Mouse (Mus musculus) gonadal fat pad, adult 2 months (tissue): ENCODE measurements around the gene Tmed5. TPM values are rescaled to one million over a fixed set of nuclear protein-coding genes. Genes with fewer than 3 reads are reported as not detected.
A peak's percentile ranks its signal among the peaks of the same experiment; 100 is the strongest.
"Not testable (repeated sequence)": the region's sequence is repeated elsewhere in the genome, so short reads cannot be mapped to it uniquely, and the experiment has no call there.

Experiments used
- DNase-seq: peaks from one replicate; pipeline ENCODE4 v3.0.0-alpha.2; 2012; ENCODE audit warnings: low read depth
- polyA plus RNA-seq: library from polyadenylated mRNA; depleted of rRNA; stranded (reverse); fragments of >200 nt; gene quantifications from 2 replicates; pipeline ENCODE4 v1.2.3, GENCODE M21; 2012; rRNA removed

Tmed5 gene
- 84.7 and 95.3 TPM in 2 replicates for polyA plus RNA-seq

DNA sequence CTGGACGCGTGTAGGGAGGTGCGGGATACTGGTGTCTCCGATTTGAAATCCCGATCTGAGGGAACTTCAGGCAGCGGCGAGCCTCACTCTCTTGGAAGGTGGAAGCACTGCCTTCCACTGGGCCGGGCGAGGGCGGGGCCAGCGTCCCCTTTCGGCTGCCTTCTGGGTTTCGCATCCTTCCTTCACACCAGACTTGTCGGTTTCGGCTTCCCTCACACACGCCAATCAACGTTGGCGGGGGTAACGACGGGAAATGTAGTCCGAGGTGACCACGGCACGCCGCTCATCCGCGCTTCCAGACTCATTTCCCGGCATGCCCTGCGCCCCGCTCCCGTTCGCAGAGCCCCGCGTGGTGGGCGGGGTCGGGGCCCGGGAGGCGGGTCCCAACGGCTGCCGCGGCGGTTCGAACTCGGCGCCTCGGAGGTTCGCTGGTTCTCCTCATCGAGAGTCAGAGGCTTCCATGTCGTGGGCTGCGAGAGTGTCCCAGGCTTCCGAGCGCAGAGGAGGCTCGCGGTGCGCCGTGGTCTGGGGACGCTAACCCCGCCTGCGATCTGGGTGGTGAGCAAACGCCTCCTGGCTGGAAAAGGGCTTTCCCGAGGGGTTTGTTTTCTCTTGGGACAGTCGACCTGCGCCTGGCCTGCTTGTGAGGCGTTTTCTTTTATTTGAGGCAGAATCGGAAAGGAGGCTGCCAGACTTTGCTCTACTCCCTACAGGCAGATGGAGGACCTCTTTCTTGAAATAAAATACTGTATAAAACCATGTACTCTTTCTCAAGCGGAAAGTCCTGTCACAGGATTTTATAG is at the start of gene Tmed5, which contains the start of gene Ccdc18:
Gene Tmed5, minus strand, starts transcription at position 180 of the 803 bp plus-strand sequence.
Gene Ccdc18, plus strand, starts transcription at position 435 of the 803 bp plus-strand sequence.
- DNase-seq, result peak; percentile 80

DNA sequence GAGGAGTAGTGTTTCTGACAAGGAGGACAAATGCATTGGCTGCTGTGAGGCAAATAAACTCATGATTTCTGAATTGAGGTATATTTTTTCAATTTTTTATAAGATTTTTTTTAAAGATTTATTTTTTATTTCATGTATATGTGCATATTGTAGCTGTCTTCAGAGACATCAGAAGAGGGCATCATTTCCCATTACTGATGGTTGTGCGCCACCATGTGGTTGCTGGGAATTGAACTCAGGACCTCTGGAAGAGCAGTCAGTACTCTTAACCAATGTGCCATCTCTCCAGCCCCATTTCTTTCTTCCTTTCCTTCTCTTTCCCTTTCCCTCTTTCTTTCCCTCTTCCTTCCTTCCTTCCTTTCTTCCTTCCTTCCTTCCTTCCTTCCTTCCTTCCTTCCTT is 31.3 kb upstream of the Tmed5 start:
- DNase-seq, result no peak

- no peak for DNase-seq
Observed at GRCm38 (mm10) chr5:108160796-108161195, 28.4 kb upstream of the Tmed5 start.

- no peak for DNase-seq
Observed at GRCm38 (mm10) chr5:108152592-108152991, 20.2 kb upstream of the Tmed5 start.

DNA sequence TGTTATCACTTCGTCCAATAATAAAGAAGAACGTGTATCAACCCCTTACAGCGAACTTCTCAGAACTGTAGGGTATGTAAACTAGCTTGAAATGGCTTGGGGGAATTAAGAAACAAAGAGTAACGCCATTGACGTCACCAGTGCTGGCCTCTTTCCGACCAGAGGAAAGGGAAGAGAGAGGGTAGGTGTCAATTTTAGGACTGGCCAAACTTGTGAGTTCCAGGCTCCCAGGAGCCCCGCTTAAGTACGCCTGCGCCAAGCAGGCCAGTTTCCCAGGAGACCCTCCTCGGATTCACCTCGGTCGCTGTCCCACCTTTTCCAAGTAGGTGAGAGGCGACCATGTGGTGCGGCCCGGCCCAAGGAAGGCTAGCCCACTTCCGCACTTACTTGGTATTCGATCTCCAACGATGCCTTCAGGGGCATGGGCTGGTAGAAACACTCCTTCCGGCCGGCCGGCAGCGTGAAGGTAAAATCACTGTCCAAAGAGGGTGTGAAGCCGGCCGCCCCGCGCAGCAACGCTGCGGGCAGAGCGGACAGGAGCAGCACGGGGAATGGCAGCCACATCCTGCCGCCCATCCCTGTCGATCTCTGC is 475 bp downstream of the Tmed5 start:
- peak; percentile 61 for DNase-seq

DNA sequence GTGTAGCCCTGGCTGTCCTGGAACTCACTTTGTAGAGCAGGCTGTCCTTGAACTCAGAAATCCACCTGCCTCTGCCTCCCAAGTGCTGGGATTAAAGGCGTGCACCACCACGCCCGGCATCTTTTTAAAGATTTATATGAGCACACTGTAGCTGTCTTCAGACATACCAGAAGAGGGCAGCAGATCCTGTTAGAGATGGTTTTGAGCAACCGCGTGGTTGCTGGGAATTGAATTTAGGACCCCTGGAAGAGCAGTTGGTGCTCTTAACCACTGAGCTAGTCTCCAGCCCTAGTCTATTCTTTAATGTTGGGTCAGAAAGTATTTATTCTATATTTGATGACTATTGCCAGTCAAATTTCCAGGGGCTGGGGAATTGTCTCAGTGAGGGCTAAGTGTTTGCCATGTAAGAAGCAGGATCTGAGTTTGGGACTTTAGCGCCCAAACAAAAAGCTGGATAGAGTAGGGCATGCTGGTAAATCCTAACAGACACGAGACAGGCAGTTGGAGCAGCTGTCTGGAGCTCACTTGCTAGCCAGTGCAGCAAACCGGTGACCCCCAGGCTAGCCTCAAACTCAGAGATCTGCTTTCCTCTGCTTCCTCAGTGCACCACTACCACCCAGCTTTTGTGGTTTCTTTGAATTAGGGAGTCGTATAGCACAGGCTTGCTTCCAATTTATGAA is 12.1 kb downstream of the Tmed5 start:
- no peak for DNase-seq

- DNase-seq, result no peak
Observed at GRCm38 (mm10) chr5:108117693-108118092, 14.7 kb downstream of the Tmed5 start.

- peak; percentile 36 for DNase-seq
Observed at GRCm38 (mm10) chr5:108109346-108109745, 23.1 kb downstream of the Tmed5 start.

GRCm38 (mm10) chr5:108104306-108104705 is 28.1 kb downstream of the Tmed5 start:
- no peak for DNase-seq

DNA sequence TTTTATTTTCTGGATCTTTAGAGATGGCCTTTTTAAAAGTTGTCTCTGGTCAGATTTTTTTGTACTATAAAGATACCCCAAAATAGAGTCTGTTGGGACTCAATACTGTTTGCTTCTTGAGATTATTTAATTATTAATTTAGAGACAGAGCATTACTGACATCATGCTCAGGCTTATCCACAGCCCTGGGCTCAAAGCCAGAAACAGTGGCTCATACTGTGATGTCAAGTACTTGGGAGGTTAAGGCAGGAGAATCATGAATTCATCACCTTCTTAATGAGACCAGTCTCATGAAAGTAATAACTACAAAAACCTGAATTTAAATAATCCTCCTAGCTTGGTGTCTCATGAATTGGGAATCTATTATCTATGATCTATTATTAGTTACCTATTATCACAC is 32.2 kb downstream of the Tmed5 start:
- DNase-seq, result no peak

DNA sequence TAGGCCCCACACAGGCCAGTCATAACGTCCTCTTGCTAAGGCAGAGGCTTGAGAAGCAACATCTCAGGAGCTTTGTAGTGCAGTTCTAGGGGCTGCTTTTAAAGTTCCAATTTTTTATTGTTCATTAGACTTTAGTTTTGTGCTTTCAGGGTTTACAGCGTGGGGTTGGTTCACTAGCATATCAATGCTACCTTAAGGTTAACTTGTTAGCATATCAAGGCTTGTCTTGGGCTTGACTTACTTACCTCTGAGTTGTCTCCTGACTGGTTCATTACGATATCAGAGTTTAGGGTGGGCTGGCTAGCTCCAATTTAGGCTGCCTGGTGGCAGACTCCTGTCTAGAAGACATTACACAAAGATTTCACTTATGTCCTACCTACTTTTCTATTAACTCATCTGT is 34.7 kb downstream of the Tmed5 start:
- no peak for DNase-seq

DNA sequence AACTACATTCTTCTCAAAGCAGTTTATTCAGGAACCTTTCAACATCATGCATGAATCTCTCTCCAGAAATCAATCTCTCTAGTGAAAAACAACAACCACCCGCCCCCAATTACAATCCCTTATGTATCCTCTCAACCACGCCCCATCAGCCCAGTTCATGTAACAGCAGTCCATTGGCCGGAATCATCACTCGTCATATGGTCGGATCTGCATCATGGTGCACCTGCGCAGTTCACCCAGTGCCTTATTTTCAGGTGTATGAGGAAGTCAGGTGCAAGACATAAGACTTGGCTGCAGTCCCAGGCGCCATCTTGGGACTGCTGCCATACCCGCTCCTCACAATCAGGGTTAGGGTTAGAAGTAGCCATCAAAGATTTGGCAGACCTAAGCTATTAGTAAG is 39.7 kb downstream of the Tmed5 start:
- not testable (repeated sequence) for DNase-seq

DNA sequence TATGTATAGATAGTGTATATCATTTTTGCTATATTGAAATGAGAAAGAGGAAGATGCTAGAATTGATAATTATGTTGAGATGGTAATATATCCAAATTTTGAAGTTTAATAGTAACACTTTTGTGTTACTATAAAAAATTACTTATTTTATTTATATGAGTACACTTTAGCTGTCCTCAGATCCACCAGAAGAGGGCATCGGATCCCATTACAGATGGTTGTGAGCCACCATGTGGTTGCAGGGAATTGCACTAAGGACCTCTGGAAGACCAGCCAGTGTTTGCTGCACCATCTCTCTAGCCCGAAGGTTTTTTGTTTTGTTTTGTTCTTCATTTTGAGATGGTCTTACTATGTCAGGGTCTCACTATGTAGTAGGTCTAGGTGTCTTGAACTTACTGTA is 47.0 kb downstream of the Tmed5 start:
- no peak for DNase-seq

DNA sequence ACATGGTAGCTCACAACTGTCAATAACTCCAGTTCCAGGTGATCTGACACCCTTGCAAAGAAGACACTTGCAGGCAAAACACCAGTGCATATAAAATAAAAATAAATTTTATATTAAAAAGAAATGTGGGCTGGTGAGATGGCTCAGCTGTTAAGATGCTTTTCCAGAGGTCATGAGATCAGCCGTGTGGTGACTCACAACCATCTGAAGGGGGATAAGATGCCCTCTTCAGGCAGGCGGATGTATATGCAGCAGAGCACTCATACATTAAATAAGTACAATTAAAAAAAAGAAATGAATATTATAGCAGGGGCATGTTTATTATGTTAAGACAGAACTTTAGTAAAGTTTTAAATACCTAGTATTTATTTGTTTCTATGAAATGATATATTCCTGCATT is 50.0 kb downstream of the Tmed5 start:
- DNase-seq, result no peak

GRCm38 (mm10) chr5:108079603-108080002 is 52.8 kb downstream of the Tmed5 start:
- DNase-seq, result no peak

- no peak for DNase-seq
Observed at GRCm38 (mm10) chr5:108076833-108077540, 55.4 kb downstream of the Tmed5 start.

DNA sequence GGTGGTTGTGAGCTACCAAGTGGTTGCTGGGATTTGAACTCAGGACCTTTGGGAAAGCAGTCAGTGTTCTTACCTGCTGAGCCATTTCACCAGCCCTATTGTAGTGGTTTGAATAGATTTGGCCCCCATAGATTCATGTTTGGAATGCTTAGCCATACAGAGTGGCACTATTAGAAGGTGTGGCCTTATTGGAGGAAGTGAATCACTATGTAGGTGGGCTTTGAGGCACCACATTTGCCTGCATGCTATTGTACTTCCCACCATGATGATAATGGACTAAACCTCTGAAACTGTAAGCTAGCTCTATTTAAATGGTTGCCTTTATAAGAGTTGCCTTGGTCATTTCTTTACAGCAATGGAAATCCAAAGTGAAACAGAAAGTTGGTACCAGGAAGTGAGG is 56.2 kb downstream of the Tmed5 start:
- DNase-seq, result no peak

GRCm38 (mm10) chr5:108072301-108072700 is 60.1 kb downstream of the Tmed5 start:
- no peak for DNase-seq

DNA sequence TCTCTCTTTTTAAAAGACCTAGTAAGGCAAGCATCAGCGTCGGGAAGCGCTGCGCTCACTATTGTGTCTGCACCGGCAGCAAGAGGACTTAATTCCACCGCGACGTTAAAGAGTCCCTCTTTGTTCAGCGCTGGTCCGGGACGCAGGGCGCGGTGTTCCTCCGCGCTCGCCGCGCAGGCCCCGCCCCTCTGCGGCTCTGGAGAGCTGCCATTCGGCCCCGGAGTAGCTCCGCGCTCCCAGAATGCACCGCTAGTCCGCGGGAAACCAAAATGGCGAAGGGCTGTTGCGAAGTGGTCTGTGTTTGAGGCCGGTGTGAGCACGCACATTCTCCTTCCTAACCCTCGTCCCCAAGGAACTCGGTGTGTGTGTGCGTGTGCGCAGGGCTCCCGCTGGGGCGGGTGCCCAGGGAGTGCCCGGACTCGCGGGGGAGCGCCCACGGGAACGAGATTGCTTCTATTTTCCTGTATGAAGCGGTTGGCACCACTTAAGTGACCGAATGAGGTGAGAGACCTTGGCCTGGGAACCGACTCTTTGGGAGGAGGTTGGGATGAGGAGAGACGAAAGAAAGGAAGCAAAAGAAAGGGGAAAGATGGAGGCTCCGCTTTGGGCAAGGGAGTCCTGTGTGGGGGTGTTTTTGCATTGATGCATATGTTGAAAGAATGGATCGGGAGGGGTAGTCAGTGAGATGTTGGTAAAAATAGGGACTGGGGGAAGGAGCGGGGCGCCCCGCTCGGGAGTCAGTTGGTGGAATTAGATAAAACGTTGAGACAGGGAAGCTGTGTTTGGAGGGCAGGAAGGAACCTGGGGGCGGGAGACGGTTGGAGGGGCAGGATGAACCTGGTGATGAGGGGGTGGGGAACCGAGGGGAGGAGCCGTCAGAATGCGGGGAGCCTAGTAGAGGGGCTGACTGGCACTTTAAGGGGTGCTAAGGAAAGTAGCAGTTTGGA is 66.7 kb downstream of the Tmed5 start, which contains the start of gene Mtf2:
Gene Mtf2, plus strand, starts transcription at position 210 of the 947 bp plus-strand sequence.
- DNase-seq, result peak; percentile 71

DNA sequence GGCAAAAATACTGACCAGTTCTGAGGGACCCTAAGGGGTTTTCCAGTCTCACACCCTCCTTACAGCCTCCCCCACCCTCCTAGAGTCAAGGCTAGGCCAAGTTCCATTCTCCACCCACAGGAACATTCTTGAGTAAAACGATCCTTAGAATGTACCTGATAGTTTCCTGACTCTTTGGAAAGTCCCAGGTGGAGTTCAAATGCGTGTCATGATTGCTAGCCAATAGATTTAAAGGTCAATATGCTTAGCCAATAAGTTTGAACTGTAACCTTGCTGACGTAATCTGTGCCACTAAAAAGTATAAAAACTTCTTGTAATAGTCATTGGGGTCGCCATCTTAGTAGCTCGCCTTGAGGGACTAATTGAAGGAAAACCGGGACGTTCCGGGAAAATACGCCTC is 72.0 kb downstream of the Tmed5 start:
- DNase-seq, result no peak
